Comparison of ENCODE assay signal across 20 mouse cellular contexts in genomic region chr6:96429390-96429789, GRCm38 (mm10).
"Had no signal": no experiment of that assay in that cellular context is flagged by ENCODE, and none has a peak within 500 bp of the region (broad histone marks: within the 10 kb centered on the region; RNA-seq: fewer than 3 reads in every experiment).

No protein-coding gene starts in this region.

- H3K9me3 ChIP-seq: intestine, embryonic 15.5 days; kidney, embryonic 15.5 days; liver, embryonic 13.5 days; lung, embryonic 15.5 days; midbrain, embryonic 10.5 days; neural tube, embryonic 12.5 days; neural tube, embryonic 15.5 days; stomach, embryonic 15.5 days had no signal

- H3K4me2 ChIP-seq: intestine, embryonic 15.5 days; kidney, embryonic 15.5 days; liver, embryonic 13.5 days; lung, embryonic 15.5 days; neural tube, embryonic 12.5 days; neural tube, embryonic 15.5 days; stomach, embryonic 15.5 days had no signal

- H3K9ac ChIP-seq: intestine, embryonic 15.5 days; kidney, embryonic 15.5 days; liver, embryonic 13.5 days; lung, embryonic 15.5 days; neural tube, embryonic 12.5 days; neural tube, embryonic 15.5 days; stomach, embryonic 15.5 days had no signal

- H3K4me3 ChIP-seq: intestine, embryonic 15.5 days; kidney, embryonic 15.5 days; left cerebral cortex, adult 2 months; liver, embryonic 13.5 days; lung, embryonic 15.5 days; megakaryocyte, embryonic 14.5 days; midbrain, embryonic 10.5 days; neural tube, embryonic 12.5 days; neural tube, embryonic 15.5 days; stomach, embryonic 15.5 days had no signal

- DNase-seq: kidney, adult 11 months; kidney, adult 8-10 months; kidney, postnatal 10 days; kidney, postnatal 36 days; layer of hippocampus, postnatal 36 days; liver, embryonic 13.5 days; midbrain, embryonic 14.5 days; right cerebral cortex, adult 18-20 months; right cerebral cortex, postnatal 14 days; right cerebral cortex, postnatal 4 days; thymus, postnatal 4 days had no signal

- H3K27me3 ChIP-seq: intestine, embryonic 15.5 days; kidney, embryonic 15.5 days; liver, embryonic 13.5 days; lung, embryonic 15.5 days; megakaryocyte, embryonic 14.5 days; neural tube, embryonic 12.5 days; neural tube, embryonic 15.5 days; stomach, embryonic 15.5 days had no signal

- H3K4me1 ChIP-seq: intestine, embryonic 15.5 days; kidney, embryonic 15.5 days; liver, embryonic 13.5 days; megakaryocyte, embryonic 14.5 days; midbrain, embryonic 10.5 days; neural tube, embryonic 12.5 days; neural tube, embryonic 15.5 days; stomach, embryonic 15.5 days had no signal

- H3K27ac ChIP-seq: intestine, embryonic 15.5 days; kidney, embryonic 15.5 days; left cerebral cortex, adult 2 months; liver, embryonic 13.5 days; lung, embryonic 15.5 days; midbrain, embryonic 10.5 days; neural tube, embryonic 12.5 days; neural tube, embryonic 15.5 days; stomach, embryonic 15.5 days had no signal

- ATAC-seq: intestine, embryonic 15.5 days had no signal

- H3K36me3 ChIP-seq: intestine, embryonic 15.5 days; kidney, embryonic 15.5 days; liver, embryonic 13.5 days; lung, embryonic 15.5 days; midbrain, embryonic 10.5 days; neural tube, embryonic 12.5 days; neural tube, embryonic 15.5 days; stomach, embryonic 15.5 days had no signal
